Mouse (Mus musculus) gastrocnemius, adult 8-10 months (tissue): ENCODE data around the gene Smarca4. TPM values are rescaled to one million over a fixed set of nuclear protein-coding genes. Genes with fewer than 3 reads are reported as not detected.
"Not testable (repeated sequence)": the region's sequence is repeated elsewhere in the genome, so short reads cannot be mapped to it uniquely, and the experiment has no call there.

Source experiments
- DNase-seq, 2 experiments: peaks; one replicate each; pipeline ENCODE4 v3.0.0; 2022; ENCODE audit warnings: low spot score in 2 of 2
- total RNA-seq, 4 experiments: library from RNA; stranded (reverse); gene quantifications; 2 replicates each; pipeline ENCODE4 v1.2.4; 2022

Smarca4 gene
- total RNA-seq, 4 experiments from 2014 or later: 37.3 to 40.9 (median 38.5) TPM

DNA sequence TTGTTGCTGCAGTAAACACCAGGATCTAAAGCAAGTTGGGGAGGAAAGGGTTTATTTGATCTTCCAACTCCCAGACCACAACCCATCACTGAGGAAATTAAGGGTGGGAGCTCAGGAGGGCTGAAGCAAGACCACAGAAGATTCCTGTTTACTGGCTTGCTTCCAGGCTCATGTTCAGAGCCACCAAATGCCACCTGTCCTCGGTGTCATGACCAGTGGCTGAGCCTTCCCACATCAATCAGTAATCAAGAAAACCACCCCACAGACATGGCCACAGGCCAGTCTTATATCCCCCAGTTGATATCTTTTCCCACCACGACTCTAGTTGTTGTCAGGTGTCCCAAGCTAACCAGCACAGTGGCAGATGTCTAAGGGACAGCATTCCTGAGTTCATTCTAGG, 37.3 kb downstream of the Smarca4 start:
- no peak for DNase-seq

DNA sequence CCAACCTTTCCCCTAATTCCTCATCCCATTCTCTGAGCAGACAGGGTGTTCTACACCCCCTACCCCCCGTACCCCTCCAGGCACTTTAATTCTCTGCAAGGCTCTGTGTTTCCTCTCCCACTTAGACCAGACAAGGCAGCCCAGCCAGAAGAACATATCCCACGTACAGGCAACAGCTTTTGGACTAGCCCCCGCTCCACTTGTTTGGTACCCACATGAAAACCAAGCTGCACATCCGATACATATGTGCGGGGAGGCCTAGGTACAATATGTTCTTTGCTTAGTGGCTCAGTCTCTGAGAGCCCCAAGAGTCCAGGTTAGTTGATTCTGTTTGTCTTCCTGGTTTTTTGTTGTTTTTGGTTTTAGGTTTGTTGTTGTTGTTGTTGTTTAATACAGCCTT, 46.1 kb downstream of the Smarca4 start:
- DNase-seq: no peak

DNA sequence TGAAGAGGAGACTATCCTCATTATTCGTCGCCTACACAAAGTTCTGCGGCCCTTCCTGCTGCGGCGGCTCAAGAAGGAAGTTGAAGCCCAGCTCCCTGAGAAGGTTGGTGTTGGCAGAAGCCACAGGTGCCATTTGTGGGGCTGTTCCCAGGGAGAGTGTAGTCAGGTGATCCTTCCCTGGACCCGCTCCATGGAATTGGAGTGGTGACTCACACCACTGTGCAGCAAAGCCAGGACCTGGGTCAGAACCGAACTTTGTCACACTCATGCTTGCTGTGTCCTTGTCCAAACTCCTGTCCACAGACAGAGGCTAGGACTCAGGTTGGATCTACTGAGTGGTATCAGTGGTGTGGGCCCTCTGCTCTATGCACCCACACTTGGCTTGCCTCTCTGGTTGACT, 53.0 kb downstream of the Smarca4 start:
- DNase-seq: no peak

DNA sequence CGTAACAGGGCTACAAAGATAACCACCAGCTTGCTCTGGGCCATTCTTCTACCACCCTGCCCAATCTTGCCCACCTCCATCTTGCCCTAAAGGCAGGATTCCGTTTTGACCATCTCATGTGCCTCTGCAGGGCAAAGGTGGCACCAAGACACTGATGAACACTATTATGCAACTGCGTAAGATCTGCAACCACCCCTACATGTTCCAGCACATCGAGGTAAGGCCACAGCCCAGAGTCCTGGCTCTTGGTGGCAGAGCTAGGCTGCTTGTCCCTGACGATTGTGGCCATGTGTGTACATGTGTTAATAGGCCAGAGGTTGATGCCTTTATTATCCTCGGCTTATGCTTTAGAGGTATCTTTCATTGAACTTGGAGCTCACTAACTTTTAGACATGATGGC, 54.4 kb downstream of the Smarca4 start:
- DNase-seq: no peak

DNA sequence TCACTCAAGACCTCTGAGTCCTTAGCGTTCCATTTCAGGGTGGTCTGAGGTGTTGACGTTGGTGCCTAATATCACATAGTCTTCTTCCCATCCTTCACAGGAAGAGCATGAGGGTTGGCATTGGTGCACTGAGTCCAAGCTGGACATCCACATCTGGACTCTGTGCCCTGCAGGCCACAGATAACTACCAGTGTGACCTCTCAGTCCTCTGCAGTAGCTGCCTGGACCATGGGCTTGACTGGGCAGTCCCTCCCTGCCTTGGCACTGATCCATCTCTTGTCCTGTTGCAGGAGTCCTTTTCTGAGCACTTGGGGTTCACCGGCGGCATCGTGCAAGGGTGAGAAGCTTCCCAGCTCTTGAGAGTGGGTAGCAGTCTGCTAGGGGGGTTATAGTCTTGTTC, 55.8 kb downstream of the Smarca4 start:
- DNase-seq: no peak

- no peak for DNase-seq
These were observed 61.7 kb downstream of the Smarca4 start for GRCm38 (mm10) chr9:21677706-21678105.

GRCm38 (mm10) chr9:21680448-21680847, 64.5 kb downstream of the Smarca4 start:
- no peak for DNase-seq

- DNase-seq: no peak
These were observed 66.9 kb downstream of the Smarca4 start for GRCm38 (mm10) chr9:21682827-21683226.

- DNase-seq: no peak
These were observed 67.9 kb downstream of the Smarca4 start for GRCm38 (mm10) chr9:21683897-21684296.

GRCm38 (mm10) chr9:21688554-21688953, 72.6 kb downstream of the Smarca4 start:
- DNase-seq: no peak

DNA sequence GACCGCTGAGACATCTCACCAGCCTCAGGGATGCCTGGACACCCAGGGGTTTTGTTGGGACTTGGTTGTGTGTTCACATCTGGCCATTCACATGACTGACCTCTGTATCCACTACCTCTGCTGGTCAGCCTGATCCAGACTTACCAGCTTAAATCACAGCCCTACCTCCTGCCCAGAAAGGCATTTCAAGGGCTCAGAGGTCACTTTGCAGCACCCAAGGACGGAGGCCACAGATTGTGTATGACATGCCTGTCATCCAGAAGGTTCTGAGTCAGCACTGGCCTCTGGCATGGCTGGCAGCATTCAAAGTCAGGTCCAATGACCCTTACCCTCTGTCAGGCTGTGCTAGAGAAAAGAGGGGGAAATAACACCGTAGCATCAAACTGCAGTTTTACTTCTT, 74.1 kb downstream of the Smarca4 start:
- no peak for DNase-seq

GRCm38 (mm10) chr9:21691862-21692261, 75.9 kb downstream of the Smarca4 start:
- DNase-seq: no peak

- no peak for DNase-seq
These were observed 76.5 kb downstream of the Smarca4 start for GRCm38 (mm10) chr9:21692491-21692890.

DNA sequence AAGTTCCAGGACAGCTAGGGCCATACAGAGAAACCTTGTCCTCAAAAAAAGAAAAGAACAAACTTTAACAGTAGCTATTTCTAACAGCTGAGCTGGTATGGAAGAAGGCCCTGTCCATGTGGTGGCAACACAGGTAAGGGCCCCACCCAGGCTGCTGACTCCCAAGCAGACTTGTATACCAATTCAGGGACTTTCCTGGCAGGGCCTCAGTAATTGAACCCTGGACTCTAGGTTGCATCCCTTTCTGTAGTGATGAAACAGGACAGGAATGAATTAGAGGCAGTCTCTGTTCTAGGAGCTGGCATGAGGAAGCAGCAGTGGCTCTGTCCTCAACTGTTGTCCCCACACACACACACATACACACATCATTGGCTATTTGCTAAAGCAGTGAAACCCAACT, 78.1 kb downstream of the Smarca4 start:
- no peak for DNase-seq

- no peak for DNase-seq
These were observed 79.3 kb downstream of the Smarca4 start for GRCm38 (mm10) chr9:21695229-21695792.

DNA sequence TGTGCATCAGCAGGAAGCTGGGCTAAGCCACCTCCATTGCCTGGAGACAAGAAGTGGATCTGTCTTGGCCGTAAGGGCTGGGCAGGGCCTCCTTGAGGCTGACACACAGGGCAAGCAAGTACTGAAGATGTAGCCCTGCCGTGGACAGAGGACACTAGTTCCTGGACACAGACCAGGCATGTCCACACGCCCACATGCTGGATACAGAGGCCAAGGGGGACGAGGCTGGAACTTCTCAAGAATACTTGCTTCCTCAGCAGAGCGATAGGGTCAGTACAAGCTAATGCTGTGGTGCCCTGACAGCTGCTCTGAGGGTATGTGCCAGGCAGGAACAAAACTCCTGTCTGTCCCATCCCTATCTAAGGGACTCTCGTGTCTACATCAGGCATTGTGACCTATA, 81.2 kb downstream of the Smarca4 start:
- DNase-seq: no peak

- DNase-seq: not testable (repeated sequence)
These were observed 83.3 kb downstream of the Smarca4 start for GRCm38 (mm10) chr9:21699280-21699679.

- no peak for DNase-seq
These were observed 85.1 kb downstream of the Smarca4 start for GRCm38 (mm10) chr9:21701091-21701490.

- no peak for DNase-seq
These were observed 87.5 kb downstream of the Smarca4 start for GRCm38 (mm10) chr9:21703494-21703893.

DNA sequence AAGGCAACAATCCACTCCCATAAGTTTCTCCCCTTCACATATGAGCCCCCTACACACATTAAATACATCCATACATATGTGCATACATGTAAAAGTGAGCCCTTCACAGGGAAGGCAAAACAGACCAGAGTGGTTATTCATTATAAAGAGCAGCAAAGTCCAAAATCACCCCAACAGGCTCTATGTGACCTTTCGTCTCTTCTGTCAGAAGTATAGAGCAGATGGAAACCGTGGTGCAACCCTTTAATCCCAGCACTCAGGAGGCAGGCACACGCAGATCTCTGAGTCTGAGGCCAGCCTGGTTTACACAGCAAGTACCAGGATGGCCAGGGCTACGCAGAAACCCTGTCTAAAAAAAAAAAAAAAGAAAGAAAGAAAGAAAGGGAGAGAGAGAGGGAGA, 90.1 kb downstream of the Smarca4 start:
- no peak for DNase-seq

GRCm38 (mm10) chr9:21706586-21707265, 90.8 kb downstream of the Smarca4 start:
- DNase-seq: no peak

- DNase-seq: no peak
These were observed 93.4 kb downstream of the Smarca4 start for GRCm38 (mm10) chr9:21709340-21709739.

GRCm38 (mm10) chr9:21715298-21715697, 99.3 kb downstream of the Smarca4 start:
- no peak for DNase-seq
